Mouse (Mus musculus): ENCODE results near the gene Jhy.

- TF ChIP-seq MEF2A (IDR thresholded peaks at IDR 0.05; ENCODE audit: extremely low read depth, insufficient replicate concordance, low read depth, low read length, poor library complexity, severe bottlenecking), result no peak
- TF ChIP-seq MYB (IDR thresholded peaks at IDR 0.05; ENCODE audit: low read depth, low read length), result no peak
- no peak for TF ChIP-seq CTCF (IDR thresholded peaks at IDR 0.05 in 2 of 3, conservative IDR thresholded peaks at IDR 0.05 in 1 of 3; ENCODE audit: control insufficient read depth in 1 of 3, insufficient read depth in 1 of 3, low read depth in 2 of 3, low read length in 3 of 3, poor library complexity in 1 of 3, severe bottlenecking in 1 of 3)
- TF ChIP-seq SMC3 (IDR thresholded peaks at IDR 0.05; ENCODE audit: low read depth, low read length), result no peak
- no peak for TF ChIP-seq ELF1 (IDR thresholded peaks at IDR 0.05; ENCODE audit: low read depth, low read length)
- no peak for TF ChIP-seq UBTF (IDR thresholded peaks at IDR 0.05; ENCODE audit: borderline replicate concordance, insufficient read depth, low read depth, low read length)
- no peak for TF ChIP-seq POLR2A (IDR thresholded peaks at IDR 0.05; ENCODE audit: control insufficient read depth in 1 of 2, insufficient read depth in 1 of 2, low read depth in 1 of 2, low read length in 2 of 2, poor library complexity in 1 of 2)
- TF ChIP-seq EP300 (IDR thresholded peaks at IDR 0.05; ENCODE audit: low read depth in 1 of 2, low read length in 2 of 2), result no peak
- no peak for TF ChIP-seq USF1 (IDR thresholded peaks at IDR 0.05; ENCODE audit: low read depth, low read length)
- no peak for TF ChIP-seq MAX (IDR thresholded peaks at IDR 0.05; ENCODE audit: low read length)
Observed at GRCm38 (mm10) chr9:40851515-40851914, 112.4 kb downstream of the Jhy start.

All from MEL (cell line).